Mouse (Mus musculus): ENCODE results near the gene Ppp1cb. TPM values are rescaled to one million over a fixed set of nuclear protein-coding genes. Genes with fewer than 3 reads are reported as not detected.

Gene Ppp1cb
- total RNA-seq, 4 experiments from 2014 or later: 442 to 503 (median 471) TPM

Other genes with a start within 250 kb of the Ppp1cb start
- gene Plb1, start 226.1 kb upstream of the Ppp1cb start, total RNA-seq (2022): 1 to 10 TPM in 3 of 4 experiments, under 1 TPM in 1; 0.58 to 3.3 (median 1.3) TPM
- 1 to 10 TPM; 7.1 to 9.1 (median 7.7) TPM for gene Yes1, start 152.3 kb downstream of the Ppp1cb start, total RNA-seq (2022)

All from gastrocnemius, adult 8-10 months (tissue).